Mouse (Mus musculus): ENCODE results near the gene Trim44. TPM values are rescaled to one million over a fixed set of nuclear protein-coding genes. Genes with fewer than 3 reads are reported as not detected.

The Trim44 gene
- polyA plus RNA-seq, 1 experiment from 2014 or later: 24.5 TPM

GRCm38 (mm10) chr2:102409741-102410140 is 2.1 kb upstream of the Trim44 start:
- no peak overlapping the region for H3K4me2 ChIP-seq (ENCODE audit: low read length)
- no peaks in the 10 kb centered on the region for H3K27me3 ChIP-seq (ENCODE audit: insufficient read depth, low read length)
- peaks cover 3% of the 10 kb centered on the region; the same call in 1 of the 2 replicates for H3K4me1 ChIP-seq (replicated peaks; ENCODE audit: insufficient read depth, low read length)
- H3K27ac ChIP-seq: no peak overlapping the region
- DNase-seq (ENCODE audit: low spot score) (no peak), ATAC-seq (replicated peaks; ENCODE audit: low FRiP score, low read depth) (no peak)
- no peaks in the 10 kb centered on the region for H3K36me3 ChIP-seq (ENCODE audit: insufficient read depth, low read length)
- H3K9ac ChIP-seq (ENCODE audit: low read depth, low read length): no peak overlapping the region
- no peaks in the 10 kb centered on the region for H3K9me3 ChIP-seq (replicated peaks; ENCODE audit: low read length)
- TF ChIP-seq CTCF (IDR thresholded peaks at IDR 0.05; ENCODE audit: low read depth): no peak
- WGBS: 87% methylated on average over 3 of the region's 3 CpGs
- no peak overlapping the region for H3K4me3 ChIP-seq (replicated peaks; ENCODE audit: low read depth, low read length)

GRCm38 (mm10) chr2:102406324-102407304 is 1.0 kb downstream of the Trim44 start:
- Histone ChIP-seq H3K27me3 (ENCODE audit: insufficient read depth, low read length) (no peaks in the 10 kb centered on the region; the same call in 1 of the 2 replicates), H3K27ac (no peak overlapping the region), H3K36me3 (ENCODE audit: insufficient read depth, low read length) (no peaks in the 10 kb centered on the region), H3K4me1 (replicated peaks; ENCODE audit: insufficient read depth, low read length) (peaks cover 3% of the 10 kb centered on the region; the same call in 1 of the 2 replicates), H3K9ac (ENCODE audit: low read depth, low read length) (no peak overlapping the region), H3K4me2 (ENCODE audit: low read length) (peak overlapping the region; percentile 41), H3K9me3 (replicated peaks; ENCODE audit: low read length) (no peaks in the 10 kb centered on the region), H3K4me3 (replicated peaks; ENCODE audit: low read depth, low read length) (no peak overlapping the region)
- WGBS: 52% methylated on average over 4 of the region's 4 CpGs
- no peak for TF ChIP-seq CTCF (IDR thresholded peaks at IDR 0.05; ENCODE audit: low read depth)
- DNase-seq (ENCODE audit: low spot score) (no peak), ATAC-seq (replicated peaks; ENCODE audit: low FRiP score, low read depth) (no peak)

- Histone ChIP-seq H3K27me3 (ENCODE audit: insufficient read depth, low read length) (no peaks in the 10 kb centered on the region; the same call in 1 of the 2 replicates), H3K27ac (no peak overlapping the region), H3K4me3 (replicated peaks; ENCODE audit: low read depth, low read length) (no peak overlapping the region), H3K4me1 (replicated peaks; ENCODE audit: insufficient read depth, low read length) (peaks cover 15% of the 10 kb centered on the region), H3K4me2 (ENCODE audit: low read length) (no peak overlapping the region), H3K36me3 (ENCODE audit: insufficient read depth, low read length) (no peaks in the 10 kb centered on the region), H3K9me3 (replicated peaks; ENCODE audit: low read length) (no peaks in the 10 kb centered on the region), H3K9ac (ENCODE audit: low read depth, low read length) (no peak overlapping the region)
- WGBS: 85% methylated on average over 5 of the region's 5 CpGs
- ATAC-seq (replicated peaks; ENCODE audit: low FRiP score, low read depth) (no peak), DNase-seq (ENCODE audit: low spot score) (no peak)
- TF ChIP-seq CTCF (IDR thresholded peaks at IDR 0.05; ENCODE audit: low read depth): no peak
Measured at GRCm38 (mm10) chr2:102403982-102404381, 3.6 kb downstream of the Trim44 start.

GRCm38 (mm10) chr2:102403306-102403705 is 4.3 kb downstream of the Trim44 start:
- WGBS: 80% methylated on average over 4 of the region's 4 CpGs
- DNase-seq (ENCODE audit: low spot score) (no peak), ATAC-seq (replicated peaks; ENCODE audit: low FRiP score, low read depth) (no peak)
- Histone ChIP-seq H3K4me3 (replicated peaks; ENCODE audit: low read depth, low read length) (no peak overlapping the region), H3K27ac (no peak overlapping the region), H3K36me3 (ENCODE audit: insufficient read depth, low read length) (no peaks in the 10 kb centered on the region), H3K27me3 (ENCODE audit: insufficient read depth, low read length) (no peaks in the 10 kb centered on the region; the same call in 1 of the 2 replicates), H3K4me2 (ENCODE audit: low read length) (no peak overlapping the region), H3K9me3 (replicated peaks; ENCODE audit: low read length) (no peaks in the 10 kb centered on the region), H3K9ac (ENCODE audit: low read depth, low read length) (no peak overlapping the region), H3K4me1 (replicated peaks; ENCODE audit: insufficient read depth, low read length) (peaks cover 17% of the 10 kb centered on the region)
- TF ChIP-seq CTCF (IDR thresholded peaks at IDR 0.05; ENCODE audit: low read depth): no peak

GRCm38 (mm10) chr2:102401352-102401692 is 6.3 kb downstream of the Trim44 start:
- peak overlapping the region; percentile 96 for H3K9ac ChIP-seq (ENCODE audit: low read depth, low read length)
- no peak for TF ChIP-seq CTCF (IDR thresholded peaks at IDR 0.05; ENCODE audit: low read depth)
- H3K27ac ChIP-seq: peak overlapping the region; percentile 98
- H3K4me1 ChIP-seq (replicated peaks; ENCODE audit: insufficient read depth, low read length): peaks cover 17% of the 10 kb centered on the region
- no peaks in the 10 kb centered on the region for H3K36me3 ChIP-seq (ENCODE audit: insufficient read depth, low read length)
- WGBS: 10% methylated on average over 6 of the region's 6 CpGs
- H3K4me2 ChIP-seq (ENCODE audit: low read length): peak overlapping the region; percentile 82
- H3K9me3 ChIP-seq (replicated peaks; ENCODE audit: low read length): no peaks in the 10 kb centered on the region
- no peaks in the 10 kb centered on the region; the same call in 1 of the 2 replicates for H3K27me3 ChIP-seq (ENCODE audit: insufficient read depth, low read length)
- DNase-seq (ENCODE audit: low spot score): no peak
- no peak for ATAC-seq (replicated peaks; ENCODE audit: low FRiP score, low read depth)
- peak overlapping the region; percentile 64 for H3K4me3 ChIP-seq (replicated peaks; ENCODE audit: low read depth, low read length)

GRCm38 (mm10) chr2:102400605-102401351 is 6.8 kb downstream of the Trim44 start:
- peak overlapping the region; percentile 64 for H3K4me3 ChIP-seq (replicated peaks; ENCODE audit: low read depth, low read length)
- under 1% methylated on average over 78 of the region's 94 CpGs for WGBS
- DNase-seq (ENCODE audit: low spot score) (peak; percentile 90), ATAC-seq (replicated peaks; ENCODE audit: low FRiP score, low read depth) (peak; percentile 88)
- H3K9ac ChIP-seq (ENCODE audit: low read depth, low read length): peak overlapping the region; percentile 96
- no peaks in the 10 kb centered on the region for H3K9me3 ChIP-seq (replicated peaks; ENCODE audit: low read length)
- no peaks in the 10 kb centered on the region; the same call in 1 of the 2 replicates for H3K27me3 ChIP-seq (ENCODE audit: insufficient read depth, low read length)
- peak overlapping the region; percentile 82 for H3K4me2 ChIP-seq (ENCODE audit: low read length)
- TF ChIP-seq CTCF (IDR thresholded peaks at IDR 0.05; ENCODE audit: low read depth): no peak
- H3K4me1 ChIP-seq (replicated peaks; ENCODE audit: insufficient read depth, low read length): peaks cover 15% of the 10 kb centered on the region
- no peaks in the 10 kb centered on the region for H3K36me3 ChIP-seq (ENCODE audit: insufficient read depth, low read length)
- peak overlapping the region; percentile 98 for H3K27ac ChIP-seq
